Mouse (Mus musculus) spleen, adult 2 months (tissue): ENCODE results near the gene Nfic. TPM values are rescaled to one million over a fixed set of nuclear protein-coding genes. Genes with fewer than 3 reads are reported as not detected.

ENCODE experiments used
- DNase-seq, 2 experiments: peaks; one replicate each; pipeline versions ENCODE4 v3.0.0 to v3.0.0-alpha.2; 2012 to 2021; ENCODE audit warnings: low spot score in 2 of 2, low read depth in 1 of 2
- H3K27ac ChIP-seq: fragments of 200-500 bp; 2 replicates; pipeline ENCODE4 v1.5.1; 2012; ENCODE audit warnings: low read length, inconsistent platforms; ENCODE audit not compliant: insufficient read depth
- H3K27me3 ChIP-seq: fragments of 200-500 bp; 2 replicates; pipeline ENCODE4 v1.6.1; 2012; ENCODE audit warnings: mild to moderate bottlenecking, moderate library complexity, low read length, inconsistent platforms; ENCODE audit not compliant: control insufficient read depth, insufficient read depth
- H3K36me3 ChIP-seq: fragments of 200-500 bp; 2 replicates; pipeline ENCODE4 v1.6.1; 2012; ENCODE audit warnings: mild to moderate bottlenecking, low read length, inconsistent platforms; ENCODE audit not compliant: control insufficient read depth, insufficient read depth
- H3K4me1 ChIP-seq: fragments of 200-500 bp; 2 replicates; pipeline ENCODE4 v1.6.1; 2011; ENCODE audit warnings: inconsistent platforms; ENCODE audit not compliant: control insufficient read depth, insufficient read depth, insufficient read length
- H3K4me3 ChIP-seq: fragments of 200-500 bp; 2 replicates; pipeline ENCODE4 v1.5.1; 2011; ENCODE audit warnings: mild to moderate bottlenecking, inconsistent platforms; ENCODE audit not compliant: insufficient read depth, insufficient read length; ENCODE audit errors: extremely low read depth
- CTCF ChIP-seq: fragments of 200-500 bp; IDR thresholded peaks from 2 replicates; pipeline ENCODE4 v1.5.1; 2011; ENCODE audit warnings: mild to moderate bottlenecking, inconsistent platforms; ENCODE audit not compliant: insufficient read depth, insufficient read length, insufficient replicate concordance; ENCODE audit errors: extremely low read depth
- POLR2A ChIP-seq: fragments of 200-500 bp; IDR thresholded peaks from 2 replicates; pipeline ENCODE4 v1.6.1; 2011; ENCODE audit warnings: low read depth, low read length, inconsistent platforms
- WGBS: fragments of 180-500 bp; shearing (Covaris S2); methylation state at CpG from one replicate; pipeline ENCODE4 v1.1.7; 2018; 5-methylcytosine and 5-hydroxymethylcytosine counted together
- polyA plus RNA-seq: library from polyadenylated mRNA; depleted of rRNA; stranded (reverse); fragments of >200 nt; gene quantifications from 2 replicates; pipeline ENCODE4 v1.2.3, GENCODE M21; 2012

Nfic gene
- polyA plus RNA-seq, 1 experiment: 26.0 TPM

DNA sequence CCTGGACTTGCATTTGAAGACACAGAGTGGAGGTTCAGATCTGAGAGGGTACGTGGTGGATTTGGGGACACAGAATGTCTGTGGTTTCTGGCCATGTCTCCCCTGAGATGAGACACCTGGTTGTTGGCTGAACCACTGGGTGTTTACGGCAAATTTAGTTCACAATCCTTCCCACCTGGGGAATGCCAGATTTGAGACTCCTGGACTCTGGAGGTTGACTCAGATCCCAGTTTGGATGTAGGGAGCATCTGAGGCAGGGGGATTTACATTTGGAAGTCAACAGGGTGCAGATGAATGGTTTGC lies 78.1 kb downstream of the Nfic start:
- no peaks in the 10 kb centered on the region for H3K36me3 ChIP-seq
- peaks cover 16% of the 10 kb centered on the region; the same call in 1 of the 2 replicates for H3K4me1 ChIP-seq
- H3K27ac ChIP-seq: no peak overlapping the region
- TF ChIP-seq POLR2A (no peak), CTCF (no peak)
- H3K4me3 ChIP-seq: peak overlapping the region; percentile 85
- DNase-seq: no peak
- no peaks in the 10 kb centered on the region for H3K27me3 ChIP-seq
- WGBS: 15% methylated on average over 2 of the region's 2 CpGs

DNA sequence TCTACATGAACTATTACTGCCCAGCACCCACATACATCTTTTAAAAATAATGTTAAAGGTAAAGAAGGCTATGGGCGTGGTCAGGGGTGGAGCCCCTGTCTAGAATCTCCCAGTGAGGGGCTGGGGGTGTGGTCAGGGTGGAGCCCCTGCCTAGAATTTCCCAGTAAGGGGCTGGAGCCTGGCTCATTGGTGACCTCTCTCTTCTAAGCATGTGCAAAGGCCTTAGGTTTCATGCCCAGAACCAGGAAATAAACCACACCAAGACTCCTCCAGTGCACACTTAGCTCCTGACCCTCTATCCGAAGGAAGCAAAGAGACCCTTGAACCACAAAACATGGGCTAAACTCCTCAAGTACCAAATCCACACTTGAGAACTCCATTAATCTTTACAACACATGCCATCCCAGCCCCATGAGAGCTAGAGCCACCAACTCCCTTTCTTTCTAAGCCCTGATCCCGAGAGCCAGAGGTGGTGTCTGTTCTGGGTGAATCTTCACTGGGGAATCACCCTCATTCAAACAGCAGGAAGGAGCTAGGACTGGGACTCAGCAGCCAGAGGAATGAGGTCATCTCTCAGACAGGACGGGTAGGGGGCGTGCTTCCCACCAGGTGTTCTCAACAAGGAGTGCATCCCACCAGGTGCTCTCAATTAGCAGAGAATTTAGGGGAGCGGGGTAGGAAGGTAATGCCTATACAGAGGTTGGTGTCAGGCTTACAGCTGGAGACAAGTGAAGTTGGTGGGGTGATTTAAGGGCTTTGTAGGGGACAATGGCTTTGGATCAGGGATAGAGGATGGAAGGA lies 78.7 kb downstream of the Nfic start:
- no peak for TF ChIP-seq CTCF
- TF ChIP-seq POLR2A: no peak
- no peak for DNase-seq
- H3K27ac ChIP-seq: peak overlapping the region; percentile 0; the same call in 1 of the 2 replicates
- H3K27me3 ChIP-seq: no peaks in the 10 kb centered on the region
- 54% methylated on average over 6 of the region's 6 CpGs for WGBS
- H3K4me1 ChIP-seq: peaks cover 16% of the 10 kb centered on the region; the same call in 1 of the 2 replicates
- peak overlapping the region; percentile 85; the same call in 1 of the 2 replicates for H3K4me3 ChIP-seq
- no peaks in the 10 kb centered on the region for H3K36me3 ChIP-seq

DNA sequence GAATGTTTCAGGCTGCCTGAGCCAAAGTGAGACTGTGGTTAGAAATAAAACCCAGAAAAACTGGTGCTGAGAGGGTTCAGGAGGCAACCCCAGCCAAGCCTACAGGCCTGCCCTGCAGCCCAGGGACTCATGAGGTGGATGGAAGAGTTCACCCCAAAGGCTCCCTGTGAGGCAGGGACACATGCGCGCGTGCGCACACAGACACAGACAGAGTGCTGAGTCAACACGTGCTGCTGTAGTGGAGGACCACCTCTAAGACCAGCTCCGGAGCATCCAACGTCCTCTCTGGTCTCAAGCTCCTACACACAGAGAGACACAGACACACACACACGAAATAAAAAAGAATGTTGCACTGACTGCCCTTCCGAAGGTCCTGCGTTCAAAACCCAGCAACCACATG lies 80.1 kb downstream of the Nfic start:
- no peak for TF ChIP-seq CTCF
- TF ChIP-seq POLR2A: no peak
- Histone ChIP-seq H3K36me3 (peaks cover 7% of the 10 kb centered on the region), H3K27ac (no peak overlapping the region), H3K27me3 (no peaks in the 10 kb centered on the region), H3K4me3 (no peak overlapping the region), H3K4me1 (peaks cover 16% of the 10 kb centered on the region; the same call in 1 of the 2 replicates)
- 97% methylated on average over 10 of the region's 10 CpGs for WGBS
- DNase-seq: no peak

- H3K4me3 ChIP-seq: no peak overlapping the region
- no peak for DNase-seq
- no peaks in the 10 kb centered on the region for H3K27me3 ChIP-seq
- TF ChIP-seq POLR2A (no peak), CTCF (no peak)
- WGBS: 95% methylated on average over 6 of the region's 6 CpGs
- no peaks in the 10 kb centered on the region; the same call in none of the 2 replicates for H3K4me1 ChIP-seq
- H3K36me3 ChIP-seq: peaks cover 41% of the 10 kb centered on the region
- no peak overlapping the region for H3K27ac ChIP-seq
Measured at GRCm38 (mm10) chr10:81367207-81367495, 88.3 kb downstream of the Nfic start.

DNA sequence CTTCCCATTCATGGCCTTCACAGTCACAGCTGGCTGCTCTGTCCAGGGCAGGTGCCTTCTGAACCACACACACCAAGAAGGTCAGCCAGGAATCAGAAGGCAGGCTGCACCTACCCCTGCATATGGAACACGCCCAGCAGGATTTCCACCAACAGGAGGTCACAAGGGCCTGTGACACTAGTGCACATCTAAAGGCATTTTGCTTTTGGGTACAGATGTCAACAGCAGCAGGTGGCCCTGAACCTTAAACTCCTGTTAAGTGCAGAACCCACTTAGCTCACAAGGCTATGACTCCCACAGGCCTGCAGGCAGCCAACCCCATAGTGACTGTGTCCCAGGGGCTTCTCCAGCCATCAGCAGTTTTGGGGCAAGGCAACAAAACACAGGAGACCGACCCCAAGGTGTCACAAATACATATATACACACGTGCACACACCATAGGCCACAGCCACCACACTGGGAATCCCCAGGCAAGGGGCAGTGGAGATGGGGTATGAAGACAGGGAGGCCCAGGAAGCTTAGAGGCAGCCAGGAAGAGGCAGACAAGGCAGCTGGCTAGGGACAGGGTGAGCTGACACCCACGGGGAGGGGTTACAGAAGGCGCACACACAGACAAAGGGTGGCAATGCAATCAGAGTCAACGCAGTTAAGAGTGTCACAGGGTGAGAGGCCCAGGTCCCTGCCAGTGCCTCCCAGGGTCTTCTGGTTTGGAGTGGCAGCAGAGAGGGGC lies 88.8 kb downstream of the Nfic start:
- no peaks in the 10 kb centered on the region for H3K27me3 ChIP-seq
- 79% methylated on average over 6 of the region's 6 CpGs for WGBS
- no peak for DNase-seq
- H3K27ac ChIP-seq: no peak overlapping the region; the same call in 1 of the 2 replicates
- H3K4me3 ChIP-seq: no peak overlapping the region
- TF ChIP-seq CTCF (no peak), POLR2A (no peak)
- no peaks in the 10 kb centered on the region; the same call in none of the 2 replicates for H3K4me1 ChIP-seq
- peaks cover 41% of the 10 kb centered on the region for H3K36me3 ChIP-seq

DNA sequence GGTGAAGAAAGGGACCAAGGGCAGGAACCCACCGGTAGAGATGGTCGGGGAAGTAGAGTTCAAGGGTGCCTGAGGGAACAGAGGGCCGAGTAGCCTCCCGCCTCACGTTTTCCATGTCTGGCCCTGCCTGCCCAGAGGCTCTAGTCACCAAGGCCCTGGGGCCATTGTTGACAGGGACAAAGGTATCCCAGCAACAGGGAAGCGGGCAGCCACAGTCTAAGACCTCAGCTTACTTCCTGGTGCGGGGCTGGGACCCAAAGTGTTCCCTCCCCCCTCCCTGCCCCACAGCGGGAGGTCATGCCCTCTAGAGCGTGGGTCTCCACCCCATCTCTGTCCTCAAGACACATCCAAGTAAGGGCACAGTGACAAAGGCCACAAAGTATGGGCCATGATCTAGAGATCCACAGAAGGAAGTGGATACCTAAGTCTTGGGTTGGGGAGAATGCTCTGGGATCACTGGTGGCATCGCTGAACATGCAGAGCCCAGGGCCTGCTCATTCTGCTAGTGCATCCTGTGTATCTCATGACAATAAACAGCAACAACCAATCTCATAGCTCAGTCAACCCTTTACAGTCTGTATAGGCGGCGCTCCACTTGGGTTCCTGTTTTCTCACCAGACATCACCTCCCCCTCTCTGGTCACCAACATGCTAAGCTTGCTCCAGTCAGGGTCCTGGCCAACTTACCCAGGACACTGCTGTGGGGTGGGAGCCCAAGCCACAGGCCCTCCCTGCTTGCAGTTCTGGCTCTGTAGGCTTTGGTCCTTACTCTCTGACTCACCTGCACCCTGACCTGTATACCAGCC lies 89.6 kb downstream of the Nfic start, which contains the start of gene 4930404N11Rik:
Gene 4930404N11Rik, minus strand, starts transcription at position 145 of the 805 bp plus-strand sequence.
- DNase-seq: no peak
- TF ChIP-seq CTCF: no peak
- TF ChIP-seq POLR2A: no peak
- WGBS: 52% methylated on average over 12 of the region's 12 CpGs
- peaks cover 39% of the 10 kb centered on the region for H3K36me3 ChIP-seq
- H3K4me1 ChIP-seq: no peaks in the 10 kb centered on the region; the same call in none of the 2 replicates
- H3K27ac ChIP-seq: no peak within 1 kb of the TSS; the same call in 1 of the 2 replicates
- no peak within 1 kb of the TSS for H3K4me3 ChIP-seq
- H3K27me3 ChIP-seq: no peaks in the 10 kb centered on the region
